Mouse (Mus musculus) adrenal gland, postnatal 14 days (tissue): ENCODE data around the gene Car10. TPM values are rescaled to one million over a fixed set of nuclear protein-coding genes. Genes with fewer than 3 reads are reported as not detected.

Experiments
- DNase-seq: peaks from one replicate; pipeline ENCODE4 v3.0.0; 2021; ENCODE audit warnings: mixed read lengths
- long read RNA-seq, 2 experiments: library from polyadenylated mRNA; stranded (forward); transcript quantifications; one replicate each; pipeline ENCODE4 v2.0.0; 2021
- total RNA-seq: library from RNA; stranded (reverse); gene quantifications from 2 replicates; pipeline ENCODE4 v1.2.3, GENCODE M21; 2021

Car10 gene
- total RNA-seq: 0.37 and 0.60 TPM in 2 replicates
- long read RNA-seq, experiment 1: 0 reads
- long read RNA-seq, experiment 2: 0 reads

DNA sequence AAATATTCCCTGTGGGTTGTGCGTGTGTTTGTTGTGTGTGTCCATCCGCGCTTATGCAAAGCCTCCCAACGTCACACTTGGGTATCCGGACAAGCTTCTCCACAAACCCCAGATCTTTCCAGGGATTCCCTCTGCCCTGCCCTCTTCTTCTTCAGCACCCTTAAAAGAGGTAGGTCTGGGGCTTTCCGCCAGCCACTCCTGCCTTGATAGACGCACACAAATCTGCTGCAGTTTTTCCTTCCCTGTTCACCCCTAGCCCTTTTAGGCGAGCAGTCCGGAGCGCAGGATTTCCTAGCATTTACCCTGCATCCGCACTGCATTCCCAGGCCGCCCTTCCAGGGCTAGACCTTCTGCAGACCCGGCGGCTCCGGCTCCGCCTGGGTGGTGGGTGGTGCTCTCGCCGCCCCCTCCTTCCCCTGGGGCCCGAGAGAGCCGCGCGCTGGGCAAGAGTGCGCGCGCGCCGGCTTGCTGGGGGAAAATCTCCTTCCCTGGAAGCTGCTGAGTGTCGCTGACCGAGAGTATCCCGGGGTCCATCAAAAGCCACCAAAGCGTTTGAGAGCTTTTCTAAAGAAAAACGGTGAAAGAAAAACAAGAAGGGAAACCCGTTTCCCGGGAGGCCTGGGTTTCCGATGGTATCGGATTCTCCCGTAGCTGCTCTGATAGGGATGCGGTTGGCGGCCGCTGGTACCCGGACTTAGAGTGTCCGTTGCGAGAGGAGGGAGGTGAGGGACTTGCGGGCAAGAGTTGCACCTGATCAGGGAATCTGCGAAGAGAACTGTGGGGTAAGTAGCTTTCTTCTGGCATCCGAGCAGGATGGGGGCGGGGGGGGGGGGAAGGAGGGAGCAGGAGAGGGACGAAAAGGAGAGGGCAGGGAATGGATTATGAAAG is at the start of gene Car10:
Gene Car10, plus strand, starts transcription at position 88 of the 888 bp plus-strand sequence.
- DNase-seq: no peak

DNA sequence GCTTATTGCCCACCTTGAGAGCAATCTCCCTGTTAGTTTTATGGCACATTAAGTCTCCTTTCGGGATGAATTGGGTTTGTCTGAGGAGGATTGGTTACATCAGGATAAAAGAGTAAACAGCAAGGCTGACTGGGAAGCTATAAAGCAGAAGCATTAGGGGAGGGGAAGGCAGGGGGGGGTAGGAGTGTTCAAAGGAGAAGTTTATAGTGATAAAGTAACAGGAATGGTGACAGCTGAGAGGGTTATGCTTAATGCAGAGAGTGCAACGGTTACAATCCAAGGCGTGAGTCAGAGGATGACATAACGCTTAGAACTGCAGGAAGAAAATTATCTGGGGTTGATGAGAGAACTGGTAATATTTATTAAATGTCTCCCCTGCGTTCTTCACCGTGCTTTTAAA is 32.8 kb upstream of the Car10 start:
- DNase-seq: no peak

DNA sequence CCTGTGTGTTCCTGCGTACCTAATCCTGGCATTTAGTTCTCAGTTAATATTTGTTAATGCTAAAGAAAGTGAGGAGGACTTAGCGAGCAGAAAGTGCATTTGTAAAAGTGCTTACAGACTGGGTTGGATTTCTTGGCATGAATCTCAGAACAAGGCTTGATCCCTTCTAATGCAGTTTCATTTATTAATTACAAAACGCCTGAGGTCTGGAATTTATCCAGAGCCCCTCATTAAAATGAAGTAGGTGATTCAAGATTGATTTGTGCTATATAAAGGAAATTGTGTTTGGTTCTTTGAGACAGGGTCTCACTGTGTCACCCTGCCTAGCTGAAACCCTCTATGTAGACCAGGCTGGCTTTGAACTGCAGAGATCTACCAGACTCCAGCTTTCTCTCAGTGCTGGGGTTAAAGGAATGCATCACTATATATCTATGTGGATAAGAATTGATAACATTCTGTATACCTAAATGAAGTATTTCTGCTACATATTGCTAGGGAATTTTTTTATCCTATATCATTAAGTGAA is 32.1 kb upstream of the Car10 start:
- no peak for DNase-seq

DNA sequence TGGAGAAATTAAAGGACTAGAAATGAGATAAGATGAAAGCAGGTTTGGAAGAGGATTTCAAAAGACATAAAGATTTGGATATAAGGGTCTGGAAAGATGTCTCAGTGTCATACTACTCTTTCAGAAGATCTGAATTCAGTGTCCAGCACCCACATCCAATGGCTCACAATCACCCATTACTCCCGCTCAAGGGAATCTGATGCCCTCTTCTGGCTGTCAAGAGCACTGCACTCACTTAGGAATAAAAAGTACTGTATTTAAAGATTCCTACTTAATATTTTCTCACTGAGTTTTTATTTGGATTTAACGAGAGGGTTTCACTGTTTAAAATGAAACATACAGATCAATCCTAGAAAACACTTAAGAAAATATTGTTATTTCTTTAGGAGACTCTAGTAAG is 2.2 kb upstream of the Car10 start:
- no peak for DNase-seq

DNA sequence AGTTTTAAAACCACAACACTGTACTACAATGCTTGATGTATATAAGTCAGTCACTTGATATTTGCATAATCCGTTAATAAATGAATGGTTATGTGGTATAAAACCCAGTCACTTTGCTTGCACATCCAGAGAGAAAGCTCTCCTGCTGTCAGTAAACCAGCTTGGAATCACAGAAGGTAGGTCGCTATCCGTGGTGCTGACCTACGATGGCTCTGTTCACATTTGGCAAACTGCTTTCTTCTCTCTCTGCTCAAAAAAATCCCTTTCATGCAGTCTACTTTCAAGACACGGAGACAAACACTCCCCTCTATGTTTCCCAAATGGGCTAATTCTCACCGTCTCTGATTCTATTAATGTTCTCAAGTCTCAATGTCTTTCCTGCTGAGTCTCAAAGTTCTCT is 827 bp upstream of the Car10 start:
- DNase-seq: peak; percentile 69

DNA sequence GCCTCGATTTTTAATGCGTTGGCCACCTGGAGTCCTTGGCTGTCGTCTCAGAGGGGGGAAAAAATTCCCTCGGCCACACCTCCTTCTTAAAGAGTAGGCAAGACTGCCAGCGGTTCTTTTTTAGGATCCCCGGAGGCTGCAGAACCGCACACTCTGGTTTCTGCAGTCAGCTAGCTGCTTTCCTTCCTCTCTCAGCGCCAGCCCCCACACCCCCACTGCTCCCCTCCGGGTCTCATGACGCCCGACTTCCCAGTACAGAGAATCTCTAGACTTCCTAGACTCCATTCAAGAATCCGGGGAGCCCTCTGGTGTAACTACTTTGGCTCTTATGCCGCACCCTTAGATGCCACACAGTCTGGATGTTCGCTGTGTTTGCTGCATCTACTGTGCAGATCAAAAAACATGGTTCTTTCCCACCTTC is 387 bp upstream of the Car10 start:
- DNase-seq: no peak

DNA sequence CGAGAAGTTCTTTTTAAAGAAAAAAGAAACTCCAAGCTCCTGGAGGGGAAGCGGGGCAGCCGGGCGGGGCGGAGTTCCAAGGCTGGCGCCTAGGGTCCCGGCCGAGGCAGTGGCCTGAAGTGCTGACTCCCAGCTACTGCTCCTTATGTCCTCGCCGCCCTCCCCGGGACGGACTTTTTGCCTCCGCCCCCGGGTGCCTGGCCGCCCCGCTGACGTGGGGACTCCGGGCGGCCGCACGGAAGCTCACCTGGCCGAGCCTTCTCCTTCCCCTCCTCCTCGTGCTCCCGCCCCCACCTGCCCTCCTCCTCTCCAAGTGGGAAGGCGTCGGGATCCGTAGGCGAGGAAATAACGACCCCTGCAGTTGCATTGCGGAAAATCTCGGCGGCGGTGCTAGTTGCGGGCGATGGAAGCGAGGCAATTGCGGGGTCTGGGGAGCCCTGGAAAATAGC is 1.1 kb downstream of the Car10 start:
- DNase-seq: peak; percentile 6

DNA sequence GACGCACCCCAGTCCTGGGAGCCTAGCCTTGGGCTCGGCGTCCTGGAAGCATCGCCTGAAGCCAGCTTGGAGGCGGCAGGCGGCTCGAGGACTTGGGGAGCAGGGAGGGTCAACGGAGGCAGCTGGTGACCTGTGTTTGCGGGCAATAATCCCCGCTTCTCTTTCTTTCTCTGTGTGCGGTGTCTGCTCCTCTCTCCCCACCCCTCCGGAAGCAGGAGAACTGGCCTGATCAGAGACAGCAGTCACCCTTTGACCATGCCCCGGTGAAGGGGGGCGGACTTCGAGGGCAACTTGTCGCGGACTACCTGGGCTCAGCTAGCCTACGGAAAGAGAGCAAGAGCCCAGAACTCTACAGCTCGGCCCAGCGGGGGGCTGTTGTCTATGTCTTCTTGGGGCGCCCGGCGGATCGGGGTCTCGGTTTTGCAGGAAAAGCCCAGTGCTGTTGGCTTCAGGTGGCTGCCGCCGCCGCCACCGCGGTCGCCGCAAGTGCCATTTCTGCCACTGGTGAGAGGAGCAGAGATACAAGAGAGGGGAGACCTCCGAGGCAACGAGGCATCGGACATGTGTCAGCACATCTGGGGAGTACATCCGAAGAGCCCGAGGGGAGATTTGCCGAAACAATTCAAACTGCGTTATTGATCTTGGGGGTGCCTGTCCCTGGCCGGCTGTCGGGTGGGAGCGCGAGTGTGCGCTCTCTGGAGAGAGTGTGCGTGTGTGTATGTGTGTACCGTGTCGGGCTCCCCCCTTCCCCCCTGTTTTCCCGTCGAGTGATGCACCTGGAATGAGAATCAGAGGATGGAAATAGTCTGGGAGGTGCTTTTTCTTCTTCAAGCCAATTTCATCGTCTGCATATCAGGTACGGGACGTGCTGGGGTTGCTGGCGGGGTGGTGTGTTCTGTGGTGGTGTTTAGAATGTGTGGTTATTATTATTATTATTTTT is 1.9 kb downstream of the Car10 start:
- DNase-seq: peak; percentile 5

DNA sequence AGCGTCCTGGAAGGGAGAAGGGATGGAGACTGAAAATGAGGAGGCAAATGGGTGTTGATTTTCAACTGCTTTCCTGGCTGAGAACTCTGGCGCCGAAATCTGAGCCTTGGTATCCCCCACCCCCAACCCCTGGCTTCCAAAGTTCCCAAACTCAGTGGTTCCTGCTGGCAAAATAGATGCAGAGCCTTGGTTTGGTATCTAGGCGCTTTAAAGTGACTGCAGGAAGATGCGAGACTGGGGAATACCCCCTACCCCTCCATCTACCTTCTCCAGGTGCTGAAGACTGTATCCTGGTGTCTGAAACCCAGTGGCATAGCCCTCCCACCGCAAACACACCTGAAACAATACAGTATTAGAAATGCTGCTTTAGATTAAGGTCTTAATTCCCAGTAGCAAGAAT is 2.8 kb downstream of the Car10 start:
- no peak for DNase-seq

DNA sequence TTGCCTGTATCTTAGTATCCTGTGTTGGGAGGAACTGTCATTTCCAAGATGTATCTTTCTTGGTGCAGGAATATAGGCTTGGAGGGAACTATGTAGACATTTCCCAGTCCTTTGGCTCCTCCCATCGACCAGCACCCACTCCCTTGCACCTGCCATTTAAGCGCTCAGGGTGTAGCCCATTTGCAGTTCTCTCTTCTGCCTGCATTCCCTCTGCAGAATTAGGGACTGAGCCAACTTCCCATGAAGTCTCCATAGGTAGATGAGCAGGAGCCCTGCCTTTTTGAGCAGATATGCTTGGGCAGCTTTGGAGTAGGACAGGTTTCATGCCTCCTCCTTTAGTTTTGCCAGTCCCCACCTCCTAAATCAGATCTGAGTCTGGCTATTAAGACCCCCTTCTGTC is 3.3 kb downstream of the Car10 start:
- DNase-seq: no peak

DNA sequence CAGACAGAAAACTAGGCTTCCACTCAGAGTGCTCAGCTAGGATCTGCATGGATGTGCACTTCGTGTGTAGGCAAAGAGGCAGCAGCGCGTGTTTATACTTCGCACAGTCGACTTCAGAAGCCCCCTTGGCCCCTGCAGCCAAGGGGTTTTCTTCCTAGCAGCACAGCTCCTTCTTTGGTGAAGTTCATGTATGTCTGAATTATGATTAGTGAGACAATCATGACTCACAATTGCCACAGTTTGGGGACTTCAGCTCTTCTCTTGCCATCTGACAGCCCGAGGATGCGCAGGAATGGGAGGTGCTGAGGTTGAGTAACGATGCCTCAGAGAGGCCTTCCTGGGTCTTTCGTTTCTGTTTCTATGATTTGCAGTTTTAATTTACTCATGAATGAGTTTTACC is 4.5 kb downstream of the Car10 start:
- no peak for DNase-seq

DNA sequence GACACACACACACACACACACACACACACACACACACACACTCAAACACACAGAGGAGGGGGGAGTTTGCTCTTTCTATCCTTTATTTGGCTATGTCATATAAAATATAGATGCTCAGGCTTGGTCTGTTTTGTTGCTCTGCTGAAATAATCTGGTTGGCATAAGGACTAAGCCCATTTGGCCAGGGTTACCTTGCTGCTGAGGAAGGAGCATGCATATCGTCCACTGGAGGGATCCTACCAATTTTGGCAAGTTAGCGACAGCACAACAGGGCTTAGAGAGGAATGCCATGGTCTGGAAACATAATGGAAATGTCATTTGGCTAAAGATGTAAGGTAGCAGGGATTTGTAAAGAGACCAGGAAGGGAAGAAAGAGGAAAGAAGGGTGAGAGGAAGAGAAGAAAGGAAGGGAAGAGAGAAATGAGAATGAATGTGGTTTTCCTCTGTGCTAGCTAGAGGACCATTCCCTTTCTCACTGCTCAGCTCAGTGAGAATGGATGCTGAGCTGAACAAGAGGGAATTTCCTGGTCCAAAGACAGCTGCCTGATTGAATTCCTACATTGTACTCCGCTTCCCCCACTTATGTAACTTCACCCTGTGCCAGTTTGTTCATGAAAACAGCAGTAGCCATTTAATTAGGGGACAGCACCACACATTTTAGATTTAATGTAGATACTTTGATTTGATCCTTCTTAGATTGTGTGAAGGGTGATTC is 5.4 kb downstream of the Car10 start:
- no peak for DNase-seq

DNA sequence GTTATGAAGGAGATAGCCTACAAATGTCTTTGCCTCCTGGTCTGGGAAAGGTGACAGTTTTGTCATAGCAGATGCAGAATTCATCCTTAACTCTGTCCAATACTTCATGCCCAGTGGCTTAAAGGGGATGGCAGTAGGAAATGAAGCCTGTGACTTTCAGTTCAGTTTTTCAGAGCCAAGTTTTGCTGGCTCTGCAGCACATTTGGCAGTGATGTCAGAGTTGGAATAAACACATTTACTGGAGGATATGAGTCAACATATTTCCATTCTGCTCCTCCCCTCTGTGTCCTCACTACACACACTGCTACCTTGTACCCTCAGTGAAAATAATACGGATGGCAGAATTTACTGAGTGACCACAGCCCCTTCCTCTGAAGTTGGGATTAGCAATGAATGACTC is 11.6 kb downstream of the Car10 start:
- peak; percentile 4 for DNase-seq

DNA sequence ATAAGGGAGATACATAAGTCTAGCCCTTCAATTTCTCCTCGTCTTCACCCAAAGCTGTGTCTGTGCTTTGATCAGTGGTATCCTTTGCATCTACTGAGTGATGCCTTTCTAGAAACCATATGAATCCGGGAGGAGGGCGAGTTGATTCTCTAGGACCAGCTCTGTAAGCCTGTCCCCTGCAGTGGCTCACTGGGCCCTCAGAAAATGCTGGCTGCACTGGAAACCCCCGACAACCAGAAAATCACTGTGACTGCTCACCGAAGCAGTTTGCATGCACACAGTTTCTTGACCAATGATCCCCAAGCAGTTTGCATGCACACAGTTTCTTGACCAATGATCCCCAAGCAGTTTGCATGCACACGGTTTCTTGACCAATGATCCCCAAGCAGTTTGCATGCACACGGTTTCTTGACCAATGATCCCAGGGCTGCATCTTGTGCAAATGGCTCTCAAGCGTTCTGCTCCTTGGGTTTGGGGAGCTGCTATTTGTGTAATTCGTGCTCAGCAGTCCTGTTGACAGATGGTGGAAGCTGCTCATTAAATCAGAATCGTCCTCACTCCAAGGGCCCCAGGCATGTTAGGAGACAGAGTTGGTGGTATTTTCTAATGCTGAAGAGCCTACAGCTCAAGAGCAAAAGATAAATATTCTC is 23.1 kb downstream of the Car10 start:
- no peak for DNase-seq

DNA sequence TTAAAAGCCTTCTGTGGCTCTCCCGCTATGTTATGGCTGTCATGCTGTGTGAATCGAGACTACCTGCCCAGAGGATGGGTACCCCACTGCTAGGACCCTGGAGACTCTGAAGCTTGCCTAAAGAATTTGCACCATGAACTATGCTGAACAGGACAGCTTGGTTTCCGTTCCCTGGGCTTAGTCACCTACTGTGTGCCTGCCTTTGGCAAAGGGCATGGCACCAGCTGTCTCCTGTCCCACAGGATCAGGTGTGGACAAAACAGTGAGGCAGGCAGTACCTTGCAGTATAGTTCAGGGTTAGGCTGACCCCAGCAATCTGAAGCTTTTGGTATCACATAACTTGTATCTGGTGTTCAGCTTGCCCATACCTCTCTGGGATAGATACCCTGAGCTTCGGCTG is 25.9 kb downstream of the Car10 start:
- no peak for DNase-seq

DNA sequence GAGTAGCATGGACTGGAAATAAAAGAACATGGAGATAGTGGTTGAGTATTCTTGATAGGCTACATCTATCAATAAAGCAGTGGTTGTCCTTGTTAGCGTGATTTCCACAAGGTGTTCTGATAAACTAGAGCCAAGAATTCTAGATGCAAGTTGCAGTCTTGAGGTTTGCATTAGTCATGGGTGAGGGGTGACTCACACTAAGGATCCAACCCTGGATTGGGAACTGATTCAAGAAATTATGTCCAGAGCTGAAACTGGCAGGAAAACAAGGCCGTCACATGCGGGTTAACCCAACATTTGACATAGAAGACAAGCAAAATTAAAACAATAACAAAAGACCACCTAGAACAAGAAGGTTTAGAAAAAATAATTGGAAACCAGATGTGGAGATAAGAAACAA is 28.6 kb downstream of the Car10 start:
- DNase-seq: peak; percentile 17

DNA sequence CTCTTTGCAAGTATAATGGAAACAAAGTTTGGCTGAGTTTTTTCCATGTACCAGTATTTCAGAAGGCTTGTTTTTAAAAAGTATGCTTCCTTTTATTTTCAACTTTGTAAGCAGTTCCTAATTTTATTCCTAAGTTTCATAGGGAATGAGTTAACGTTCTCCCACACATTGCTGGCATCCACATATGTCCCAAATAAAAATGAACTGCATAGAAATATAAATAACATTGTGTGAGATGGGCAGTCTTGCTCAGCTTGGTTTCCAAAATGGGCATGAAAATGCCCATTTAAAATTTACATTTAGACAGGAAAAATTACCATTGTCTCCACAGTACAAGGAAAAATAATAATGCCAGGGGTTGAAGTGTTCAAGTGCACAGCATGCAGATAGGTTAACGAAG is 30.7 kb downstream of the Car10 start:
- no peak for DNase-seq

DNA sequence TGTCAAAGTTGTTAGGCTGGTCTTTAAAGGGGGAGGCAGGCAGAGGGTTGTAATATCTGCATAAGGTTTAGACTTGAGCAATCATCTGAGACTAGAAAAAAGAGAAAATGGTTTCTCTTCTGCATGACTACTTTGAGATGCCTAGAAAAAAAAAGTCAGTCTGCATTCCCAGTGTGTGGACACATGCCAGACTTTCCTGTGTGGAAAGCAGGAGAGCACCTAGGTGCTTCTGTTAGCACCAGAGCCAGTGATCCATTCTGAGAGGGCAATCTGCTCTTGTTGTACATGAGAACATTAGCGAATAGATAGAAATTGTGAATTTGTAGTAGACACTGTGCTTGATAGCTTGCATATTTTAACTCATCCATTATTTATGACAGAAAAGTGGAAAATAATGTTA is 40.0 kb downstream of the Car10 start:
- no peak for DNase-seq

DNA sequence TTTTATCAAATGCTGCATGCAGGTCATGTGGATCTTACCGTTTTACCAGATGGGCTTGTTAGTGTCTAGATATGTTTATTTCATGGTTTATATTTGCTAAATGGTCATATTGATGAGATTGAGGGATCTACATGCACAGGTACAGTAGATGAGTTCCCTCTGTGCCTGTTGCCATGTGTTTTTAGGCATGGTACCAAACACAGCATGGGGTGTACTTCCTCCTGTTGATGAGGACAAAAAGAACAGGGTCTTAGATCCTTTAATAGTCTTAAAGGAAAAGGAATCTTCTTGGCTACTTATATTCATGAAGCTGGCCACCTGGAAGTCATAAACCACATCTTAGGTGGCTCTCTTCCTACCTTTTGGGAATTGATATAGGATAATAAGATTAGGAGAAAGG is 43.9 kb downstream of the Car10 start:
- DNase-seq: no peak

DNA sequence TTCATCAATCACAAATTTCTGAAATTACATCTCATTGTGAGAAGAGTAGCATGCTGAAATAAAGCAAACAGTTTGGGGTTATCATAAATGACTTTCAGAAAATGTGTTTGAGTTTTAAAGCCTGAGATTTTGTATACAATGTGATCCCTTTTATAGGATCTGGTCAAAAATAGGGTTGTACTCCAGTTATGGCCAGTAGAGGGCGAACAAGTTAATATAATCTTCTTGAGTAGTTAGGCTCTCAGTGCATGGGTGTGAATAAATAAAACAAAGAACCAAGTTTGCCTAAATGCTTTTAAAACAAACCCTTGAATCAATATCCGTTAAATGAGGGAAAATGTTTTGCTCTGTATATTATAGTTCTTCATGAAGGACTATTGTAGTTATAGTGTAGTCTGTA is 46.7 kb downstream of the Car10 start:
- DNase-seq: peak; percentile 30

DNA sequence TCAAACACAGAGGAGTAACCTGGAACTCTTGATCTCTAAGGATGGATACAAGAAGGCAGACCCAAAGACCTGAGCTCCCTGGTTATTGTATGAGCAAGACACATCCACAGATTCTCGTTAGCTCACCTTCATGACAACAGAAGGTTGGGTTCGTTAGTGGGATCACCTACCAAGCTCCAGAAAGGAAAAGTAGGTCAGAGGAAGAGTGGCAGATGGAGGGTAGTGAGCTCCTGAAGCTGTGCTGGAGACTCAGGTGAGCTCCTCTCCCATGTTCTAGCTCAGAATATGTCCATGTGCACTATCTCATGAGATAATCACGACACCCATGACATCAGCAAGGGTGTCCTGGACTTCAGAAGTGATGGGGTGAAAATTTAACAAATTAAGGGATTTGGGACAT is 57.1 kb downstream of the Car10 start:
- DNase-seq: no peak

DNA sequence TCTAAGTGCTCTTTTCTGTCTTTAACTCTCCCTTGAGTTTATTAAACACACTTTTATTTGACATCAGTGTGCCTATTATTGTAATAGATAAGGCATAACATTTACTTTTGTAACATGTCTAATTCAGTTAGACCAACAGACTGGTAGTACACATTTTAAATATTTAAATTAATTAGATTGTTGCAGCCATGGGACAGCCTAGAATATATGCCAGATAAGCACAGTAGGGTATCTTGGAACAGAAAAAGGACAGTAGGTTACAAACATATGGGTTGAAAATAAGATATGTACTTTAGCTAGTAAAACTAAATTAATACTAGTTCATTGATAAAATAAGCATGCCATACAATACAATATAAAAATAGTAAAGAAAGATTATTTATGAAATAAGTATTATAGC is 74.6 kb downstream of the Car10 start:
- DNase-seq: no peak
